Mouse (Mus musculus) heart, postnatal 14 days (tissue): ENCODE results near the gene Ube2cbp. TPM values are rescaled to one million over a fixed set of nuclear protein-coding genes. Genes with fewer than 3 reads are reported as not detected.

Experiments
- total RNA-seq, 2 experiments: library from RNA; stranded (reverse); gene quantifications; 2 replicates each; pipeline ENCODE4 v1.2.3; 2021

Gene Ube2cbp
- total RNA-seq, 2 experiments from 2014 or later, result 0.86 to 1.7 TPM

Other genes with a start within 250 kb of the Ube2cbp start
- gene Dop1a, start 2.2 kb upstream of the Ube2cbp start, total RNA-seq, result 10 to 100 TPM; 22.2 to 24.2 TPM
- gene Pgm3, start 106.9 kb upstream of the Ube2cbp start, total RNA-seq, result 1 to 10 TPM; 5.8 to 8.9 TPM
- under 1 TPM; 0.76 to 0.83 TPM for gene Rwdd2a, start 107.0 kb upstream of the Ube2cbp start, total RNA-seq
- gene Me1, start 231.0 kb upstream of the Ube2cbp start, total RNA-seq, result 10 to 100 TPM; 73.0 to 84.6 TPM